Mouse (Mus musculus) heart, postnatal 0 days (tissue): ENCODE results near the gene Cabp1. TPM values are rescaled to one million over a fixed set of nuclear protein-coding genes. Genes with fewer than 3 reads are reported as not detected.

ENCODE experiments used
- ATAC-seq: fragments of 200-750 bp; cut with Nextera tagmentation; 2 replicates; pipeline ENCODE4 v1.8.0; 2017; ENCODE audit warnings: low read depth, moderate number of reproducible peaks, moderate library complexity; ENCODE audit not compliant: insufficient read depth
- DNase-seq: peaks from one replicate; pipeline ENCODE4 v3.0.0-alpha.2; 2016; ENCODE audit warnings: low spot score
- H3K27ac ChIP-seq: fragments of 300-500 bp; sonication (generic); 2 replicates; pipeline ENCODE4 v1.5.1; 2014; ENCODE audit warnings: low read depth, mild to moderate bottlenecking
- H3K27me3 ChIP-seq: fragments of 300-500 bp; sonication (generic); 2 replicates; pipeline ENCODE4 v1.6.1; 2014; ENCODE audit warnings: low read length, mixed read lengths; ENCODE audit not compliant: control insufficient read depth, insufficient read depth
- H3K36me3 ChIP-seq: fragments of 300-500 bp; sonication (generic); replicated peaks from 2 replicates; pipeline ENCODE4 v1.6.1; 2014; ENCODE audit warnings: low read length, mixed read lengths; ENCODE audit not compliant: control insufficient read depth, insufficient read depth
- H3K4me1 ChIP-seq: fragments of 300-500 bp; sonication (generic); 2 replicates; pipeline ENCODE4 v1.6.1; 2014; ENCODE audit warnings: antibody characterized with exemption; ENCODE audit not compliant: control insufficient read depth, insufficient read depth
- H3K4me2 ChIP-seq: fragments of 300-500 bp; sonication (generic); 2 replicates; pipeline ENCODE4 v1.6.1; 2014; ENCODE audit warnings: low read depth, mild to moderate bottlenecking, low read length, moderate library complexity
- H3K4me3 ChIP-seq: fragments of 300-500 bp; sonication (generic); 2 replicates; pipeline ENCODE4 v1.5.1; 2014; ENCODE audit warnings: low read depth, low read length
- H3K9ac ChIP-seq: fragments of 300-500 bp; sonication (generic); replicated peaks from 2 replicates; pipeline ENCODE4 v1.6.1; 2014; ENCODE audit warnings: low read depth, low read length, mixed read lengths
- H3K9me3 ChIP-seq: fragments of 300-500 bp; sonication (generic); replicated peaks from 2 replicates; pipeline ENCODE4 v1.6.1; 2016; ENCODE audit warnings: low read length; ENCODE audit not compliant: control insufficient read depth
- CTCF ChIP-seq: IDR thresholded peaks from 2 replicates; pipeline ENCODE4 v1.5.1; 2016; ENCODE audit warnings: antibody characterized with exemption, control low read depth, low read depth
- EP300 ChIP-seq: IDR thresholded peaks from 2 replicates; pipeline ENCODE4 v1.6.1; 2016; ENCODE audit warnings: antibody characterized with exemption, low read depth
- WGBS: fragments of 180-500 bp; shearing (Covaris S2); extraction: QIAGEN DNeasy Blood & Tissue Kit; methylation state at CpG from one replicate; pipeline ENCODE4 v1.1.7; 2014; 5-methylcytosine and 5-hydroxymethylcytosine counted together
- polyA plus RNA-seq: library from polyadenylated mRNA; unstranded; fragments of >200 nt; fragmentation: Nextera tagmentation; extraction: Ambion mirVana; gene quantifications from 2 replicates; pipeline ENCODE4 v1.2.1, GENCODE M21; 2015
- total RNA-seq: library from RNA; depleted of rRNA; stranded (reverse); fragments of >200 nt; gene quantifications from 2 replicates; pipeline ENCODE4 v1.2.3, GENCODE M21; 2014; ENCODE audit warnings: low replicate concordance

The Cabp1 gene
- total and polyA plus RNA-seq, 2 experiments from 2014 or later: 0.96 to 4.1 TPM

DNA sequence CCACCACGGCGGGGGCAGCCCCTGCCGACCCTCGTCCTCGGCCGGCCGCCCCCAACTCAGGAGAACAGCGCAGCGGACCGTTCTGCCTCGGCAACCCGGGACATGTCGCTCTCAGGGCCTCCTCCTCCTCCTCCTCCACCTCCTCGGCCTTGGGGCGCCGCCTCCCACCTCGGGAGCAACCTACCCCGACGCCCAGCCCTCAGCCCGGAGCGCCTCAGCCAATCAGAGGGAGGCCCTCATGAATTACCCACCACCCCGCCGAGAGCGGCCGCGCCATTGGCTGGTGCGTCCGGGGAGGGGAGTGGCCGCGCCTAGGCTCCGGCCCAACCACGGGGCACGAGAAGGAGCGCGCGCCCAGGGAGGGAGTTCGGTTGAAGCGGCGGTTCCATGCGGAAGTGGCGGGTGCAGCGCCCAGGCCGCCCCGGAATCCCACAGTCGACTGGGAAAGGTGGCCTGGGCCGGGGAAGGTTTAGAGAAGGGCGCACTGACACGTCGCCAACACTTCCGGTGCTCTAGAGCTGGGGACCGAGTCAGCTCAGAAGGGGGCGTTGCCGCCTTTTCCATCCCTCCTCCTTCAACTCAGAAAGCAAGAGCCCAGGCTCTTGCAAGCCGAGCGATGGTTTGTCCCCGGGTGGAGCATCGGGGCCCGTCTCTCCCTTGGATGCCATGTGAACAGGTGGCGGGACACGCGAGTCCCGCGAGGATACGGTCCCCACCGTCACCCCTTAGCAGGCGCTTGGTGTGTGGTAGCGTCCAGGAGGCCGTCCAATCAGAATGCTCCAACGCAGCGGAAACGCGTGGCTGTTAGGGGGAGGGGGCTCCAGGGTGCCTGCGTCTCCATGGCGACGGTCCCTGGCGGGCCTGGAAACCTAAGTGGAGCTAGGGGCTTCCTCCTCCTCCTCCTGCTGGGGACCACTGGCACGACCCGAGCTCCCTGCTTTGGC lies 35.9 kb downstream of the Cabp1 start, which contains the start of gene Mlec:
Gene Mlec (minus strand): TSS at position 140 of the 944 bp plus-strand sequence.
- DNase-seq (peak; percentile 96), ATAC-seq (peak; percentile 96)
- no peaks in the 10 kb centered on the region for H3K27me3 ChIP-seq
- under 1% methylated on average over 71 of the region's 78 CpGs for WGBS
- peaks cover 37% of the 10 kb centered on the region for H3K4me1 ChIP-seq
- H3K27ac ChIP-seq: peak within 1 kb of the TSS; percentile 96
- TF ChIP-seq CTCF (no peak), EP300 (peak; percentile 90)
- H3K36me3 ChIP-seq: no peaks in the 10 kb centered on the region
- H3K9me3 ChIP-seq: no peaks in the 10 kb centered on the region
- peak within 1 kb of the TSS; percentile 96 for H3K4me2 ChIP-seq
- peak within 1 kb of the TSS; percentile 90 for H3K4me3 ChIP-seq
- peak within 1 kb of the TSS; percentile 96 for H3K9ac ChIP-seq

GRCm38 (mm10) chr5:115156933-115157589 lies 37.1 kb downstream of the Cabp1 start:
- H3K4me3 ChIP-seq: peak overlapping the region; percentile 90
- no peaks in the 10 kb centered on the region for H3K36me3 ChIP-seq
- H3K27me3 ChIP-seq: no peaks in the 10 kb centered on the region
- H3K9ac ChIP-seq: peak overlapping the region; percentile 96
- H3K4me2 ChIP-seq: peak overlapping the region; percentile 96
- H3K4me1 ChIP-seq: peaks cover 49% of the 10 kb centered on the region
- no peaks in the 10 kb centered on the region for H3K9me3 ChIP-seq
- no peak for ATAC-seq
- WGBS: 2% methylated on average over 26 of the region's 26 CpGs
- H3K27ac ChIP-seq: peak overlapping the region; percentile 96
- no peak for DNase-seq
- TF ChIP-seq EP300 (no peak), CTCF (no peak)

GRCm38 (mm10) chr5:115156401-115156800 lies 37.8 kb downstream of the Cabp1 start:
- H3K4me3 ChIP-seq: peak overlapping the region; percentile 90
- H3K4me1 ChIP-seq: peaks cover 49% of the 10 kb centered on the region
- H3K9ac ChIP-seq: 0 out of 2 replicates have a peak overlapping the region, but pooled peaks have one; percentile 96
- no peaks in the 10 kb centered on the region for H3K36me3 ChIP-seq
- H3K4me2 ChIP-seq: peak overlapping the region; percentile 96
- DNase-seq (no peak), ATAC-seq (no peak)
- H3K9me3 ChIP-seq: no peaks in the 10 kb centered on the region
- H3K27me3 ChIP-seq: no peaks in the 10 kb centered on the region
- TF ChIP-seq CTCF (no peak), EP300 (no peak)
- 37% methylated on average over 7 of the region's 7 CpGs for WGBS
- peak overlapping the region; percentile 33; the same call in 1 of the 2 replicates for H3K27ac ChIP-seq

- Histone ChIP-seq H3K9me3 (no peaks in the 10 kb centered on the region), H3K36me3 (peaks cover 4% of the 10 kb centered on the region), H3K9ac (0 out of 2 replicates have a peak overlapping the region, but pooled peaks have one; percentile 96), H3K27me3 (no peaks in the 10 kb centered on the region), H3K4me2 (peak overlapping the region; percentile 96), H3K4me1 (peaks cover 49% of the 10 kb centered on the region), H3K27ac (peak overlapping the region; percentile 33; the same call in 1 of the 2 replicates), H3K4me3 (peak overlapping the region; percentile 90; the same call in 1 of the 2 replicates)
- DNase-seq (no peak), ATAC-seq (no peak)
- WGBS: 16% methylated on average over 5 of the region's 5 CpGs
- TF ChIP-seq CTCF (no peak), EP300 (no peak)
These were observed 38.4 kb downstream of the Cabp1 start for GRCm38 (mm10) chr5:115155831-115156230.

DNA sequence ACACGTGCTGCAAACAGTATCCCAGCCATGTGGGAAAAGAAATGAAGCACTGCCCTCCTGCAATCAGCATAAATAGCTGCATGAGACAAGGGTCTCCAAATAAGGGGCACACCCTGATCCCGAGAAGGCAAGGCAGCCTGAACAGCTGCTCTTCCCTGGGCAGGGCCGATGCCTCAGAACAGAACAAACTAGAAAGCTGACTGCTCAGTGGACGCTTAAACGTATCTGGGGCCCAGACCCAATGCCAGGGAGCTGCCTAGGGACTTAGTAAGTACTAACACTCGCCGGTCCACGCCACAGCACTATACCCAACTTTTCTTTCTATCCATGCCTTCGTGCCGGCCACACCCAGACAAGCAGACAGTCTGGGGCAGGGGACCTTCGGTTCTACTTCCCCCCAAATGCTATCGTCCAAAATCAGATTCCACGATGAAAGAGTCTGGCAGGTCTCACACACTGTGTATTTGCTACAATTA lies 39.0 kb downstream of the Cabp1 start:
- DNase-seq: no peak
- Histone ChIP-seq H3K36me3 (peaks cover 10% of the 10 kb centered on the region), H3K4me1 (peaks cover 49% of the 10 kb centered on the region), H3K27me3 (no peaks in the 10 kb centered on the region), H3K27ac (peak overlapping the region; percentile 33; the same call in 1 of the 2 replicates), H3K4me2 (peak overlapping the region; percentile 96), H3K4me3 (peak overlapping the region; percentile 90; the same call in 1 of the 2 replicates), H3K9ac (peak overlapping the region; percentile 6; the same call in 1 of the 2 replicates), H3K9me3 (no peaks in the 10 kb centered on the region)
- ATAC-seq: no peak
- 41% methylated on average over 13 of the region's 13 CpGs for WGBS
- TF ChIP-seq EP300: no peak
- no peak for TF ChIP-seq CTCF
